Mouse (Mus musculus) kidney, adult 18-20 months (tissue): Measurements from ENCODE around the gene Hmcn2.

Experiments used
- DNase-seq: peaks from one replicate; pipeline ENCODE4 v3.0.0; 2021

Hmcn2 gene

DNA sequence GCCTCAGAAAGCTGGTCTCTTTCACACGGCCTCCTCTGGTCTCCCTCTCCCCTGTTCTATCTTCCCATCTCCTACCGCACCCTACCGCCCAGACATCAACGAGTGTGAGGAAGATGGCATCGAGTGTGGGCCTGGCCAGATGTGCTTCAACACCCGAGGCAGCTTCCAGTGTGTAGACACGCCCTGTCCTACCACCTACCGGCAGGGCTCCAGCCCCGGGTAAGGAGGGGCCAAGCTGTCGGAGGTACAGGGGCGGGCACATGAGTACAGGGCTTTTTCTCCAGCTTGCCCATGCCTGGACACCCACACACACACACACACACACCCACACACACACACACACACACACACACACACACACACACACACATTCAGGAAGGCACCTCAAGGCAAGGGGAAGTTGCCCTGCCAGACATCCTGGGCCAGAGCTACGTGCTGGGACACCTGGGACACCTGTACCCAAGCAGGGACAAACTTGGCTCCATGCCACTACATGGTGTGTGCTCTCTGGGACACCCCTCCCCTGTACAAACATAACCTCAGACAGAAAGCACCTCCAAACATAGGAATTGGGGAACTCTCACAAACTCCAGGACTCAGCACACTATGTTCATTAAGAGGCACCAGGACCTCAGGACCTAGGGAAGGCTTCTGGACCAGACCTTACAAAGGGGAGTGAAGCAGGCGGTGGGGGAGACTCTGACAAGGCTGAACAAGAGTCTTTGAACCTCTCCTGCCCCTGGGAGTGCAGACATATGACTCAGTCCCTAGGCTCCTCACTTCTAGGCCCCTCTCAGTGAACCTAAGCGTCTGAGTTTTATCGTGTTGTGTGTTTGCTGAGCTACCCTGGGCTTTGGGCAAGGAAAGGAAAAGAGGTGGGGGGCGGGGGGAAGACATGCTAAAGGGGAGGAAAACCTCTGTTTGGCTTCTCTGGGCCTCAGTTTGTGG is 145.0 kb downstream of the Hmcn2 start:
- no peak for DNase-seq

DNA sequence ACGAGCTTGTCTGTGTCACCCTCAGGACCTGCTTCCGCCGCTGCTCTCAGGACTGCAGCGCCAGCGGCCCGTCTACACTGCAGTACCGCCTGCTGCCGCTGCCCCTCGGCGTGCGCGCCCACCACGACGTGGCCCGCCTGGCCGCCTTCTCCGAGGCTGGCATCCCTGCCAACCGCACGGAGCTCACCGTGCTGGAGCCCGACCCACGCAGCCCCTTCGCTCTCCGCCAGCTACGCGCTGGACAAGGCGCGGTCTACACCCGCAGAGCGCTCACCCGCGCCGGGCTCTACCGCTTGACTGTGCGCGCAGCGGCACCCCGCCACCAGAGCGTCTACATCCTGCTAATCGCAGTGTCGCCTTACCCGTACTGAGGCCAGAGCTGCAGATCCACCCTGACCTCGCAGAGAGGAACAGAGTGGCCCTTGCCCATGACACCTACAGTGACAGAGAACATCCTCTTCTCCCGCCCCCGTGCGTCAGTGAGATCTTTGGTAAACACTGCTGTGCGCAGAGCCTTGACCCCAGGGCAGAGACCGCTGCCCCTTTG is 145.9 kb downstream of the Hmcn2 start:
- peak; percentile 58 for DNase-seq

DNA sequence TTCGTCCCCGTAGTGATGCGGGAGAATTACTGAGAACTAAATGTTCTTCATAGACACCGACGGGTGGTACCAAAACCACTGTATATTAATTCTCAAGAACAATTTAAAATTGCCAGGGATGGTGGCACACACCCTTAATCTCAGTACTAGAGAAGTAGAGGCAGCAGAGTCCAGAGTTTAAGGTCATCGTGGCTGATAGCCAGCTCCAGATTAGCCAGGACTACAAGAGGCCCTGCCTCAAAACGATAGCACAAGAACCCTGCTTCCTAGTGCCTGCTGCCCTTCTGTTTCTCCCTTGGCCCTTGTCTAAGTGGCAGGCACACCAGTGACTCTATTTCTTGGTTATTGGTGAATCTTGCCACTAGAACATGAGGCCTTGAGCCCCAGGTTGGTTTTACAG is 146.7 kb downstream of the Hmcn2 start:
- no peak for DNase-seq

DNA sequence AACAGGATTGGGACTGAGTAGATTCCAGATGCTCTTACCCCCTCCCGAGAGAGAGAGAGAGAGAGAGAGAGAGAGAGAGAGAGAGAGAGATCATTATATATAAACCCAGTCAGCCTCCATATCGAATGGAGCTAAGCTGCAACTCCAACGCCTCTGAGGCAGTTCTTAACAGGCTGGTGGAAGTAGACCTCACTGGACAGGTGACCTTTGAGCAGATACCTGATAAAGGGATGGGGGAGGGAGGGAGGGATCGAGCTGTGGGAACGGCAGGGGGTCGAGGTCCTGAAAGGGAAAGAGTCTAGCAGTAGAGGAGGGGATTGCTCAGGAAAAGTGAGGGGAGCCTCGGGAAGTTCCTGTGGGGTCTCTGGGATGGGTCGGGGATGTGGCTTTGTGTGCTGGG is 147.8 kb downstream of the Hmcn2 start:
- no peak for DNase-seq

DNA sequence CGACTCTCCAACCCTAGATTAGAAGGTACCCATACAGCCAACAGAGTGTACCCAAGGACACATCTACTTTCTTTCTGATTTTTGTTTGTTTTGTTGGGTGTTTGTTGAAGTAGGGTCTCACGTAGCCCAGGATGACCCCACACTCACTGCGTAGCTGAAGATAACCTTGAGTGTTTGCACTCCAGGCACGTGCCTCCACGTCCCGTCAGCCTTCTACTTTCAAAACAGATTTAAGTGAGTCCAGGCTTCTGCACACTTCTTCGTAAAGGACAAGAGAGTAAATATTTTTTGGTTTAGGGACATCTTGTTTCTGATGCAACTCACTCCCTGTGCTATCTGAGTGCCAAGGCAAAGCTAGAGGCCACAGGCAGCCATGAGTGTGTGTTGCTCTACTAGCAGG is 149.0 kb downstream of the Hmcn2 start:
- DNase-seq = no peak

DNA sequence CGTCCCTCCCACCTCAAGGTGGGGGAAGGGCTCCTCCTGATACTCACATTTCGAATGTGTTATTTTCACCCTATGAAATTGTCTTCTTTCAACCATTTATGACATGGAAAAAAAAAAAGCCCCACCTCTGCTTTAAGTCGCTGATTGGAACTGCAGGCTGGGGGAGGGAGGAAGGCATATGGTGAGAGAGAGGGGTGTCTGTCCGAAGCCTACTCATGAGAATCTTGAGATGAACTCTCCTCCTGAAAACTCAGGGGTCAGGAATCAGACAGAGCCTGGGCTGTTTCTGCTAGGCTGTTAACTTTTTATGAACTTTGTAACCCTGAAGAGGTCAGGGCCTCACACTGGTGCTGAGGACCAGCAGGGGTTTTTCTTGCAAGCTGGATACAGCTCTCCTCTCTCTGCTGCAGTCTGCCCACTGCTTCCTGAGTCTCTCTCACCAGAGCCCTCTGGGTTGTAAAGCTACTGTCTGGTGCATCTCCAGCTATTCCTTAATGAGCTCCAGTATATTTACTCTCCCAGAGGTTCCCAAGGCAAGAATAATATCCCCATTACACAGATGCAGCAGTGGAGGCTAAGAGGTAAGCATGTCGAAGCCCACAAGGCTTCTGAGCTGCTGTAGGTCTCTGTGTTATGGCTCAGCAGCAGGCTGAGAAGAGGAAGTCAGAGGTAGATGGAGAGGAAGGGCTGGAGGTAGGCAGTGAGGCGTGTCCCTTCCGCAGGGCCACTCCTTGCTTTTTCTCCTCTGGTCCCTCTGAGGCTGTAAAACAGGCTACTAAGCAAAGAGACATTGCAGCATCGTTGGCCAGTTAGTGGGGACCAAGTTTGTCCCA is 149.7 kb downstream of the Hmcn2 start:
- no peak for DNase-seq

DNA sequence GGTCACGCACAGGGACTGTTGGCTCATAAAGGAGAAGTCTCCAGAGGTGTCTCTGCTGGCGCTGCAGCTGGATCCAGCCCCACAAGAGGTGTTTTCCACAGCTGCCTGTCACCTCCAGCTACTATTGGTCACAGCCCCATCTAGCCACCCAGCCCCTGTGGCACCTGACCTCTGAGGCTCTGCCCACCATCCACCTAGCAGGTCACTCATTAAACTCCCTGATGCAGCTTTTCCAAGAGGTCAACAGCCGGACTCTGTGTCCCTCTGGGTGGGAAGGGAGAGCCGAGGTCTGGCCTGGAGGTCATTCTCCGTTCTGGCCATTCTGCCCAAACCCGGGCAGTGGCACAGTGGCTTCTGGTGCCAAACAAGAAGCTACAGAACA is 150.3 kb downstream of the Hmcn2 start:
- peak; percentile 77 for DNase-seq

DNA sequence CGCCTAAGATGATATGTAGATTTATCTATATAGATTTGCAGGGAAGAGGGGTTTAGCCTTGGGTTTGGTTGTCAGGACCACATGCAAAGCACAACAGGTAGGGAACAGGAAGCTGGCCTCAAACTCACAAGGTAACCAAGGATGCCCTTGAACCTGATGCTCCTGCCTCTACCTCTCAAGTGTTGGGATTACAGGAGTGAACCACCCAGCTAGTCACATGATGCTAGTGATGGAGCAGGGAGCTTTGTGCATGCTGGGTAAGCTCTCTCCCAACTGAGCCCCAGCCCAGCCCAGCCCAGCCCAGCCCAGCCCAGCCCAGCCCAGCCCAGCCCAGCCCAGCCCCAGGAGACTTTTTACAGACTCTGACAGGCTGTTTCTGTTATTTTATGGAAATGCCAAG is 153.2 kb downstream of the Hmcn2 start:
- DNase-seq = no peak

DNA sequence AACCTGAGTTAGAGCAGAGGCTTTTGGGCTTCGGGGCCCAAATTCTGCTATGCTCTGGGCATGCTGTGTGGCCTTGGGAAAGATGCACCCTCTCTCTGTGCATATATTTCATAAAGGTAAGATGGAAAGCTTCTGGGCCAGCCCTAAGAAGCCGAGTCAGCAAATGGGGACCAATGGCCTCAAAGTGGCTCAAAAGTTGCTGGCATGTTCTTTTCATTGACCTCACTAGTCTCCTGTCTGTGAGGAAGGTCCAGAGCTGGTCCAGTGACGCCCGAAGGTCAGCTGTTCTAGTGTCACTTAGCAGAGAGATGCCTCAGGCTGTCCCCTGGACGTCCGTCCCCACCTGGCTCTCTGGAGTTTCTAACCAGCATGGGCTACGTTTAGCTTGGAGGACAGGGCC is 154.6 kb downstream of the Hmcn2 start:
- DNase-seq = no peak

DNA sequence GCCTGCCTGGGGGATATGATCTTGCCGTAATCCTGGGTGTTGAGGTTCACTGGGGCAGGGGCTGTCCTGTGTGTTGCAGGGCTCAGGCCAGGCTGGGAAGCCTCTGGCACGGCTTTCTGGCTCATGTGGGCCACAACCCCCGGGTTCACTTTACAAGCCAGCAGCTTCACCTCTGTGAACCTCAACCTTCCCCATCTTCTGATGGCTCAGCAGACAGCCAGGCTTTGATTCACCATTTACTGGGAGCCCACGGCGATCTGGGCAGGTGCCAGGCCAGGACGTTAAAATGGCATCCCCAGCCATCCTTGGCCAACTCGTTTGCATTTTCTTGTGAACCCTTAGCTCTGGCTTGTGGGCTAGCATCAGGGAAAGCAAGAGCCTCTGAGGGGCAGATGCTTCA is 155.3 kb downstream of the Hmcn2 start:
- DNase-seq = no peak

DNA sequence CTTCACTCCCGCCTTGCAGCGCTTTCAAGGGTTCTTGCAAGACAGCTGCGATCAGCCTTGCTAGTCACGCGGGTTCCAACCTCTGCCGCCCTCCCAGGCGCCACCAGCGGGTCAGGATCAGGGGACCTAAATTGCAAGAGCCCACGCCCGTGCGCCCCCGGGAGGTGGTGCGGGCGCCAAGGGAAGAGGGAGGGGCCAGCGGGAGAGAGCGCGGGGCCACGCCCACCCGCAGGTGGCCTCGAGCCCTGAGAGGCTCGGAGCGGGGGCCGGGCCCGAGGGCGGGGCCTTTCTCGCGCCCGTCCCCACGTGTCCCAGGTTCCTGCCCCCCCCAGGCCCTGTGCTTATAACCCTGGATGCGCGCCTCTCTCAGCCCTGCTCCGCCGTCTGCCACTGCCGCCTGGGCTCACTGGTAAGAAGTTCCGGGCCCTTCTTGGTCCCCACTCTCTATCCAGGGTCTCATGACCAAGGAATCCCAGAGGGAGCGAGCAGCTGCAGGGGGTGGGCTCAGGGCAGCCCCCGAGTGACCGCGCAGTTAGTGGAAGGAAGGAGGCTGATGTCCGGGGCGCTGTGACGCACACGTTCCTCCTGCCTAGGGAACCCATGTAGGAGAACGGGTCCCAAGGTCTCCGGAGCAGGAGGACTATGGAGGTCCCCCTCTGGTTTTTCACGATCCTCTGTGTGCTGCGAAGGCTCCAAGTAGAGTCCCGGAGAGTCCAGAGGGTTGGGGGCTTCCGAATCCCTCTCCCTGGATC is 155.9 kb downstream of the Hmcn2 start, which contains the start of gene Ass1:
Ass1 (plus strand) TSS at position 277 of the 752 bp plus-strand sequence.
- peak; percentile 90 for DNase-seq

DNA sequence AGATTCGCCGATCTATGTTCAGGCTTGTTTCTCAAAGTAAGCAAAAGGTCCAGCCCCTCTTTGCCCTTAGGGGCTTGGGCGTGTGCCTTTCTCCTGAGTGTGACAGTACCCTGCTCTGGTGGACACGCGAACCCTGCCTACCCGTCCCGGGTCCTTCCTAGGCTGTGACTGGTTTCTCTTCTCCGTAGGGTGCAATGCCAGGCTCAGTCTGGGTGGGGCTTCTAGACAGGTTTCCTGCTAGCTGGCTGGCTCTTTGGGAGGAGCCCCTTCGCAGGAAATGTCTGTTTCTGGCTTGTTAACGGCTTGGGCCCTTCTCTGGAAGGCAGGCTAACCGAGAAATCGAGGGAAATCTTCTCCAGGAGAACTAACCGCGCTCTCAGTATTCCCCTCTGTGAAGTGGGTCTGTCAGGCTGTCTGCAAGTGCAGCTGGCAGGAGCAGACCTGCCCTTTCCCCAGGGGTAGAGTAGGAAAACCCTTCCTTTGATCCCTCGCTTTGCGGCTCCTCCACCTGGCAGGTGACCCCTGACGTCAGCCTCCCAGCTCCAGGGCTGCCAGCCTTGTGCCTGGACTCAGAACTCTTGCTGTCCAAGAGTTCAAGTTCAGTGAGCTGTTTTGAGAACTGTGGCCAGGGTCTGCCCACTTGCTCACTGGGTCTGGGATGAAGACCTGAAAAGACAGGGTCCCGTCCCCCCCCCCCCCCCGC is 156.6 kb downstream of the Hmcn2 start:
- DNase-seq = peak; percentile 63

DNA sequence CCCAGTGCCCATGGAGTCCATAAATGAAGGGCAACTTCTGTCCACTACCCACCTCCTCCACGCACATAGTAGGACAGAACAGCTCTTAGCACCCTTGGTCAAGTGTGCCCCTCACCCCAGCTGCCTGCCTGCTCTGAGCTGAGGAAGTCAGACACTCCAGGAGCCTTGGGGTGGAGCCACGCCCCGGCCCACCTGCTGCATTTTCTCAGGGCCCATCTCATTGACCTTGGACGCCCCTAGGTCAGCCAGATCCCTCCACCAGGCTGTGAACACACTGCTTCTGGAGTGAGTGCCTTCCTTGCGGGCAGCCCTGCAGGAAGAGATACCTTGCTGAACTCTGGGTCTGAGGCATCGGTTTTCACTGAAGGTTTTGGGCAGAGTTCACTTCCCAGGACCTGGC is 157.4 kb downstream of the Hmcn2 start:
- no peak for DNase-seq

DNA sequence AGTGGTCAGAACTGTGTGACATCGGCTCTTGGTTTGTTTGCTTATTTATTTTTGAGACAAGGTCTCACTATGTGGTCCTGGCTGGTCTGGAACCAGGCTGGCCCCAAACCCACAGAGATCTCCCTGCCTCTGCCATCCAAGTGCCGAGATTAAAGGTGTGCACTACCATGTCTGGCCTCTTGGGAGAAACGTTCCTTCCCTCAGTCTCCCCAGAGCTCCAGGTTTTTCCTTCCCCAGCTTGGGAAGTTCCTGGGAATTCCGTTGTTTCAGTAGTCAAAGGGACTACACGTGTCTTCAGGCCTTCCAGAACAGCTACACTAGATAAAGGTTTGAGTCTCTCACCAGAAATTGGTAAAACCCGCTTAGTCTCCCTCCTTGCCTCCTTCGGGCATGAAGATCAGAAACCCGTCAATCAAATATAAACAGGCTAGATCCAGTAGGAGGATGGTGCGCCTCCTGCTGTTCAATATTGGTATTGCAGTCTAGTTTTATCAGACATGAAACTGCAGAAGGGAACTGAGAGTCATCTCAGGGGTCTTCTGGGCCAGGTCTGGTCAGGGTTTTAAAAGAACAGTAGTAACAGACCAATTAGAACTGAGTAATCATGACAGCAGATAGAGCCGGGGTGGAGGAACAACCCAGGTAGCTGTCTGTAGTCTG is 158.3 kb downstream of the Hmcn2 start:
- peak; percentile 42 for DNase-seq

DNA sequence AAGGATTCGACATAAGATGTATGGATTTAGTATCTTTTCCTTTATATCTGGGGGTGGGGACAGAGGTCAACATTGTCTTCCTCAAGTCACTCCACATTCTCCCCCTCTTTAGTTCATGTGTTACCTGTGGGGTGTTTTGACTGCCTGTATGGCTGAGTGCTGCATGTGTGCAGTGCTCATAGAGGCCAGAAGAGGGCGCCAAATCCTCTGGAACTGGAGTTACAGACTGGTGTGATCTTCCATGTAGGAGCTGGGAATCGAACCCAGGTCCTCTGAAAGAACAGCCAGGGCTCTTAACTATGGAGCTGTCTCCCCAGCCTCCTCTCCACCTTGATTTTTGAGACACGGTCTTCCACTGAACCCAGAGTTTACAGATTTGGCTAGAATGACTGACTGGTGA is 159.7 kb downstream of the Hmcn2 start:
- peak; percentile 45 for DNase-seq

DNA sequence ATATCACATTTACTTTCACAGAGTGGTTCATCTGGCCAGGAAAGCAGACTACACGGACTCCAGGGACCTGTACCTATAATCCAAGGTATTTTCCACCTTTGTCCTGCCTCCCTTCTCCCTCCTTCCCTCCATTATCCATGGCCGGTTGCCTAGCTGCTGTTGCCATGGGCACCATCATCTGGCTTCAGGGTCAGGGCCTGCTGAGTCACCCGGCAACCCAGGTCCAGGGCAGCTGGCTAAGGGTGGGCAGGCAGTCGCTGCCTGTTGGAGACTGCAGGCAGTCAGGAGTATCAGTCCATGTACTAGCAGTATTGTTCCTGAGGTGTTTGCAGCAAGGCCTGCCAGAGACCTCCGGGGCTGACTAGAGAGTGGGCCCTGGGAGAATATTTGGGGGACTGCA is 160.5 kb downstream of the Hmcn2 start:
- no peak for DNase-seq

DNA sequence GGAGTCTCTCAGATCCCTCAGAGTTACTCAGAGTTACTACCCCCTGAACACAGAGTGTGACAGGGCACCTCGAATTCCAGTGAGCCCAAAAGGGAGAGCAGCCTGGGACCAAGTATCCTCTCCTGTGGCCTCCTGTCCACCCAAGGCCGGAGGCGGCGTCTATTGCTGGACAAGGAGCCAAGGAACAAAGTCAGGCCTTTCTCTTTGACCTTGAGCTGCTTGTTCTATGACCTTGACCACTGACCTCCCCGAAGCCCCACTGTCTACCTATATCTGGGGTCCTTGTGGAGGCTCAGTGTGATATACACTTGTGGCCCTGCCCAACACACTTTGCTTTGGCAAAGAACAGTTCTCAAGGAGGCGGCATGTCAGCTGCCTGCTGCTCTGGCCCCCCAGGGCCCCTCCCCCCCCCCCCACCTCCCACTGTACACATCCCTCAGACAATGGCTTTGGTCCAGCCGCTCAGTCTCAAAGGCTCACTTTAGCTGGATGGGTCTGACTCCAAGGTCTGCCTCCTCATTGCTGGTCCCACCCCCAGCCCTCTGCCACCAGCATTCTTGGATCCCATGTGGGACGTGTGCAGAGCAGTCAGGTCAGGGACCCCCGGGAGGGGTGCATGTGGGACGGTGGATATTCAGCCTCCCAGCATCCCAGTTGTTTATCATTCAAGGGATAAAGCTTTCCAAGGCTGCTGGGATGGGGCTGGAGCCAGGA is 162.0 kb downstream of the Hmcn2 start:
- DNase-seq = no peak

DNA sequence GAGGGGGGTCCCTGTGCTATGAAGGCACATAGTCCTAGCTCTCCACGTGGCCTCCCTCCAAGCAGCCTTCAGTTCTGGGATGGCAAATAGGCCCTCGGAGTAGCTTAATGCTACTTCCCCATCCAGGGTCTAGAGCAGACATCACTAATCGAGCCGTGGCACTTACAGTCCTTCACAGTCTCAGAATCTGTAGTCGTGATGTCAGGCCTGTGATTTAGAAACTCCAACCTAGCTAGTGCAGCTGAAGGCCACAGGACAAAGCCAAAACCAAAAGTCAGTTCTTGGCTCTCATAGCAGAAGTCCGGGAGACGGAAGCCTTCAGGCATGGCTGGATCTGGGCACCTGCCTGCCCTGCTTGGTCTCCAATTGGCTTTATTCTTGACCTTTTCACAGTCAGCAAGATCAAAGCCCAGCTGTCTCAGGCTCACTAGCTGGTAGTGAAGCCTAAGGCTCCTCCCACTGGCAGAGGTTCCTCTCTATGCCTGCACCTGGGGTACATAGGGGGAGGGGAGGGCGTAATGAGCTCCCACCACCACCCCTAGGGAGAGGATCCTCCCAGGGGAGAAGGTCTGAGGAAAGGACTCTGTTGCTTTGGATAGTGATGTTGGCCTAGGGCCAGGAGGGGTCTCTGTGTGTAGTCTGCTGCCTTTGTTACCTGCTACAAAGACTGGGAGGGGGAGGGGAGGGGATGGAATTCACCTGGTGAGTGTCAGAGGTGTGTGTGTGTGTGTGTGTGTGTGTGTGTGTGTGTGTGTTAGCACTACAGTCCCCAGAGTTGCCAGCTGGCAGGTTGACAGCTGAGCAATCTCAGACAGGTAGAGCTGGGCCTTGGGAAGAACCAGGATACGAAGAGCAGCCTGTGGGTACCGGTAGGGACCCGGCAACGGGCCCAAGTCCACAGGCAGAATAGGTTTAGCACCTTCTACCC is 163.3 kb downstream of the Hmcn2 start:
- DNase-seq = no peak

DNA sequence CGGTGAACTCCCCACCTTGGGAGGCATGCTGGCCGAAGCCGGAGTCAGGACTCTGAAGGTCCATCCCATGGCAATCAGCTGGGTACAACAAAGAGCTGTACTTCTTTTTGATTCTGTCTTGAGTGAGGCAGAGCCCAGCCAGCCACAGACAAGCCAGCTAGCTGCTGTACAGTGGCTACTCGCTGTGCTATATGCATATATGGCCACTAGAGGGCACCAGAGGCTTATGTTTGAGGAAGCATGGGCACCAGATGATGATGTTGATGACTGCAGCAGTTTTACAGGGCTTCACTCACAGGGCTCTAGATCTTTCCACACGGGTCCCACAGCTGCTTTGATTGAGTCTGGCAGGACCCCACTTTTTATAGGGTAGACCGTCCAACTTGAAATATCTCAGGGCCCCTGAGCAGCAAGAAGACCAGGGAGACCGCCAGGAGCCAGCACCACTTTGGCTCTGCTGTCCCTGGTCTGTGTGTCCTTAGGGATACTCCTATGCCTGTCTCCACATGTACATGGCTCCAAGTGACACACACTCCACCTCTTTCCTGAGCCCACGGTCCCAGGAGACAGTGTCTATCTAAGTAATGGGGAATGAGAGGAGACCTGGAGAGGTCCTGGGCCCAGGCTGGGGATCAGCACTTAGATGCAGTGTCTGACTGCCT is 168.8 kb downstream of the Hmcn2 start:
- DNase-seq = peak; percentile 82
